Mouse (Mus musculus) embryonic facial prominence, embryonic 11.5 days (tissue): Measurements from ENCODE around the gene Nacad. TPM values are rescaled to one million over a fixed set of nuclear protein-coding genes. Genes with fewer than 3 reads are reported as not detected.

Source experiments
- ATAC-seq: fragments of 200-750 bp; cut with Nextera tagmentation; replicated peaks from 2 replicates; pipeline ENCODE4 v1.8.0; 2017; ENCODE audit warnings: low read depth; ENCODE audit not compliant: insufficient number of reproducible peaks, low FRiP score, low TSS enrichment
- DNase-seq: peaks from one replicate; pipeline ENCODE4 v3.0.0-alpha.2; 2015; ENCODE audit warnings: low spot score
- H3K27ac ChIP-seq: fragments of 300-500 bp; sonication (generic); replicated peaks from 2 replicates; pipeline ENCODE4 v1.5.1; 2014; ENCODE audit warnings: mild to moderate bottlenecking, low read depth, low read length, control low read depth
- H3K27me3 ChIP-seq: fragments of 300-500 bp; sonication (generic); 2 replicates; pipeline ENCODE4 v1.6.1; 2014; ENCODE audit warnings: mild to moderate bottlenecking, low read length, moderate library complexity, mixed read lengths; ENCODE audit not compliant: control insufficient read depth, insufficient read depth
- H3K36me3 ChIP-seq: fragments of 300-500 bp; sonication (generic); replicated peaks from 2 replicates; pipeline ENCODE4 v1.6.1; 2014; ENCODE audit warnings: low read depth, mild to moderate bottlenecking, low read length, moderate library complexity, mixed read lengths; ENCODE audit not compliant: control insufficient read depth, insufficient read depth
- H3K4me1 ChIP-seq: fragments of 300-500 bp; sonication (generic); 2 replicates; pipeline ENCODE4 v1.6.1; 2014; ENCODE audit warnings: low read length, mixed read lengths; ENCODE audit not compliant: control insufficient read depth, insufficient read depth
- H3K4me2 ChIP-seq: fragments of 300-500 bp; sonication (generic); 2 replicates; pipeline ENCODE4 v1.6.1; 2014; ENCODE audit warnings: low read depth, mild to moderate bottlenecking, control low read depth, low read length, moderate library complexity
- H3K4me3 ChIP-seq: fragments of 300-500 bp; sonication (generic); 2 replicates; pipeline ENCODE4 v1.5.1; 2014; ENCODE audit warnings: low read depth, low read length, control low read depth
- H3K9ac ChIP-seq: fragments of 300-500 bp; sonication (generic); replicated peaks from 2 replicates; pipeline ENCODE4 v1.6.1; 2014; ENCODE audit warnings: mild to moderate bottlenecking, control low read depth, low read length
- H3K9me3 ChIP-seq: fragments of 300-500 bp; sonication (generic); replicated peaks from 2 replicates; pipeline ENCODE4 v1.6.1; 2016; ENCODE audit warnings: mild to moderate bottlenecking, low read length, inconsistent platforms, mixed read lengths; ENCODE audit not compliant: control insufficient read depth
- WGBS: fragments of 180-500 bp; shearing (Covaris S2); extraction: QIAGEN DNeasy Blood & Tissue Kit; methylation state at CpG from one replicate; pipeline ENCODE4 v1.1.7; 2014; 5-methylcytosine and 5-hydroxymethylcytosine counted together
- polyA plus RNA-seq: library from polyadenylated mRNA; unstranded; fragments of >200 nt; fragmentation: Nextera tagmentation; extraction: Ambion mirVana; gene quantifications from 2 replicates; pipeline ENCODE4 v1.2.1, GENCODE M21; 2014

Gene Nacad
- polyA plus RNA-seq, 1 experiment from 2014 or later = 9.9 TPM

GRCm38 (mm10) chr11:6596616-6597015, 9.2 kb downstream of the Nacad start:
- Histone ChIP-seq H3K9ac (no peak overlapping the region), H3K27me3 (no peaks in the 10 kb centered on the region), H3K27ac (no peak overlapping the region), H3K4me1 (peaks cover 4% of the 10 kb centered on the region), H3K9me3 (no peaks in the 10 kb centered on the region), H3K4me2 (no peak overlapping the region), H3K4me3 (no peak overlapping the region), H3K36me3 (peaks cover 12% of the 10 kb centered on the region)
- DNase-seq (no peak), ATAC-seq (no peak)
- 80% methylated on average over 3 of the region's 3 CpGs for WGBS

GRCm38 (mm10) chr11:6596205-6596604, 9.6 kb downstream of the Nacad start:
- peaks cover 4% of the 10 kb centered on the region for H3K4me1 ChIP-seq
- no peaks in the 10 kb centered on the region for H3K9me3 ChIP-seq
- peaks cover 12% of the 10 kb centered on the region for H3K36me3 ChIP-seq
- no peak overlapping the region for H3K4me2 ChIP-seq
- 96% methylated on average over 6 of the region's 6 CpGs for WGBS
- no peak overlapping the region for H3K27ac ChIP-seq
- no peaks in the 10 kb centered on the region for H3K27me3 ChIP-seq
- no peak overlapping the region for H3K4me3 ChIP-seq
- H3K9ac ChIP-seq = no peak overlapping the region
- DNase-seq = no peak
- ATAC-seq = no peak

- no peak for ATAC-seq
- H3K4me3 ChIP-seq = no peak overlapping the region
- DNase-seq = no peak
- H3K36me3 ChIP-seq = peaks cover 17% of the 10 kb centered on the region
- no peak overlapping the region for H3K4me2 ChIP-seq
- H3K9ac ChIP-seq = no peak overlapping the region
- WGBS = 94% methylated on average over 5 of the region's 5 CpGs
- H3K4me1 ChIP-seq = peaks cover 4% of the 10 kb centered on the region
- H3K27ac ChIP-seq = no peak overlapping the region
- no peaks in the 10 kb centered on the region for H3K9me3 ChIP-seq
- no peaks in the 10 kb centered on the region for H3K27me3 ChIP-seq
Observed at GRCm38 (mm10) chr11:6595339-6595738, 10.5 kb downstream of the Nacad start.

- H3K9me3 ChIP-seq = no peaks in the 10 kb centered on the region
- peaks cover 4% of the 10 kb centered on the region for H3K4me1 ChIP-seq
- H3K4me3 ChIP-seq = no peak overlapping the region
- no peak overlapping the region for H3K27ac ChIP-seq
- DNase-seq (no peak), ATAC-seq (no peak)
- no peak overlapping the region for H3K9ac ChIP-seq
- peaks cover 17% of the 10 kb centered on the region for H3K36me3 ChIP-seq
- 89% methylated on average over 6 of the region's 6 CpGs for WGBS
- no peaks in the 10 kb centered on the region for H3K27me3 ChIP-seq
- H3K4me2 ChIP-seq = no peak overlapping the region
Observed at GRCm38 (mm10) chr11:6594845-6595244, 11.0 kb downstream of the Nacad start.

- DNase-seq (no peak), ATAC-seq (no peak)
- Histone ChIP-seq H3K9me3 (no peaks in the 10 kb centered on the region), H3K27ac (no peak overlapping the region), H3K27me3 (no peaks in the 10 kb centered on the region), H3K4me3 (no peak overlapping the region), H3K9ac (no peak overlapping the region), H3K4me1 (no peaks in the 10 kb centered on the region), H3K4me2 (no peak overlapping the region), H3K36me3 (peaks cover 17% of the 10 kb centered on the region)
- 85% methylated on average over 11 of the region's 11 CpGs for WGBS
Observed at GRCm38 (mm10) chr11:6593406-6593805, 12.4 kb downstream of the Nacad start.

GRCm38 (mm10) chr11:6590933-6591675, 14.7 kb downstream of the Nacad start:
- DNase-seq (no peak), ATAC-seq (no peak)

GRCm38 (mm10) chr11:6589838-6590237, 16.0 kb downstream of the Nacad start:
- H3K4me1 ChIP-seq = no peaks in the 10 kb centered on the region
- H3K36me3 ChIP-seq = peaks cover 14% of the 10 kb centered on the region
- H3K9me3 ChIP-seq = no peaks in the 10 kb centered on the region
- ATAC-seq (no peak), DNase-seq (no peak)
- 92% methylated on average over 7 of the region's 7 CpGs for WGBS
- H3K27me3 ChIP-seq = no peaks in the 10 kb centered on the region
- no peak overlapping the region for H3K9ac ChIP-seq
- H3K4me2 ChIP-seq = no peak overlapping the region
- no peak overlapping the region for H3K4me3 ChIP-seq
- H3K27ac ChIP-seq = no peak overlapping the region

More at GRCm38 (mm10) chr11:6590933-6591675, 14.7 kb downstream of the Nacad start:
- Histone ChIP-seq H3K9ac (no peak overlapping the region), H3K4me1 (no peaks in the 10 kb centered on the region), H3K4me2 (no peak overlapping the region), H3K4me3 (no peak overlapping the region), H3K27ac (no peak overlapping the region), H3K9me3 (no peaks in the 10 kb centered on the region), H3K27me3 (no peaks in the 10 kb centered on the region), H3K36me3 (peaks cover 14% of the 10 kb centered on the region)
- 84% methylated on average over 10 of the region's 10 CpGs for WGBS

- no peak overlapping the region for H3K27ac ChIP-seq
- DNase-seq = no peak
- H3K9me3 ChIP-seq = no peaks in the 10 kb centered on the region
- no peak overlapping the region for H3K9ac ChIP-seq
- ATAC-seq = no peak
- no peaks in the 10 kb centered on the region for H3K4me1 ChIP-seq
- H3K36me3 ChIP-seq = peaks cover 7% of the 10 kb centered on the region
- no peak overlapping the region for H3K4me3 ChIP-seq
- 90% methylated on average over 7 of the region's 7 CpGs for WGBS
- no peak overlapping the region for H3K4me2 ChIP-seq
- no peaks in the 10 kb centered on the region for H3K27me3 ChIP-seq
Observed at GRCm38 (mm10) chr11:6588295-6588694, 17.6 kb downstream of the Nacad start.
